Mouse (Mus musculus): ENCODE data around the gene Noxred1. TPM values are rescaled to one million over a fixed set of nuclear protein-coding genes. Genes with fewer than 3 reads are reported as not detected.

Noxred1 gene
- polyA plus RNA-seq, 1 experiment: 0.13 TPM

GRCm38 (mm10) chr12:87265444-87265843, 26.9 kb upstream of the Noxred1 start:
- Histone ChIP-seq H3K36me3 (ENCODE audit: control insufficient read depth, insufficient read depth) (peaks cover 36% of the 10 kb centered on the region), H3K27me3 (ENCODE audit: control insufficient read depth, insufficient read depth, insufficient read length) (no peaks in the 10 kb centered on the region), H3K79me2 (ENCODE audit: control insufficient read depth, insufficient read depth) (peaks cover 47% of the 10 kb centered on the region), H3ac (ENCODE audit: control insufficient read depth, insufficient read length) (peak overlapping the region; percentile 93), H3K4me3 (peak overlapping the region; percentile 80), H3K4me2 (ENCODE audit: low read depth) (peak overlapping the region; percentile 80)
- TF ChIP-seq CEBPB (IDR thresholded peaks at IDR 0.05; ENCODE audit: insufficient read depth, poor library complexity, severe bottlenecking) (no peak), TCF3 (IDR thresholded peaks at IDR 0.05; ENCODE audit: insufficient read length, low read depth) (no peak), POLR2A (IDR thresholded peaks at IDR 0.05; ENCODE audit: insufficient read length, low read depth) (no peak), SRF (IDR thresholded peaks at IDR 0.05; ENCODE audit: control insufficient read depth, insufficient read length, low read depth) (no peak), POLR2AphosphoS2 (IDR thresholded peaks at IDR 0.05; ENCODE audit: insufficient read length, low read depth) (no peak), TCF12 (IDR thresholded peaks at IDR 0.05; ENCODE audit: insufficient read depth, poor library complexity, severe bottlenecking) (no peak), E2F4 (IDR thresholded peaks at IDR 0.05; ENCODE audit: insufficient read depth) (no peak), USF1 (IDR thresholded peaks at IDR 0.05; ENCODE audit: low read depth) (no peak), MYOG (IDR thresholded peaks at IDR 0.05; ENCODE audit: control insufficient read depth in 1 of 3, insufficient read depth in 1 of 3, insufficient read length in 2 of 3, low read depth in 2 of 3) (no peak), MAX (IDR thresholded peaks at IDR 0.05; ENCODE audit: low read depth) (no peak), MYOD1 (IDR thresholded peaks at IDR 0.05; ENCODE audit: control insufficient read depth in 1 of 3, insufficient read length in 2 of 3, low read depth in 2 of 3) (no peak), REST (IDR thresholded peaks at IDR 0.05; ENCODE audit: insufficient read depth, insufficient read length) (no peak)

DNA sequence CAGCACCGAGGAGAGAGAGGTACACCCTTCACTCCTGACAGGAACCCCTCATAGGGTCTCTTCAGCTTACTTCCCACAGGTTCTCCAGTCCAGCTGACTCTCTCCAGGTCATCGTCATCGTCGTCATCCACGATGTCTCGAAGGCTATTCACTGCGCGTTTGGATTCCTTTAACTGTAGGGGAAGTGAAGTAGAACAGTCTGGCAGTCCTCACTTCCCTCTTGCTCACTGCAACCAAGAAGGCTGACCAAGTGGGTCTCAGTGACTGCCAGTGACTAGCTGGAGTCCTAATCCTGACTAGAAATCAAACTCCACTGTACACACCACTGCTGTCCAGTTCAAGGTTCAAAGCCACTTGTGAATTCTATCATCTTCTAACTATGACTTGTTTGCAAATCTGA, 22.0 kb upstream of the Noxred1 start:
- peaks cover 37% of the 10 kb centered on the region for H3K36me3 ChIP-seq (ENCODE audit: control insufficient read depth, insufficient read depth)
- H3K4me3 ChIP-seq: no peak overlapping the region
- H3K79me2 ChIP-seq (ENCODE audit: control insufficient read depth, insufficient read depth): peaks cover 20% of the 10 kb centered on the region
- no peaks in the 10 kb centered on the region for H3K27me3 ChIP-seq (ENCODE audit: control insufficient read depth, insufficient read depth, insufficient read length)
- H3K4me2 ChIP-seq (ENCODE audit: low read depth): no peak overlapping the region
- H3ac ChIP-seq (ENCODE audit: control insufficient read depth, insufficient read length): no peak overlapping the region
- TF ChIP-seq TCF12 (IDR thresholded peaks at IDR 0.05; ENCODE audit: insufficient read depth, poor library complexity, severe bottlenecking) (no peak), E2F4 (IDR thresholded peaks at IDR 0.05; ENCODE audit: insufficient read depth) (no peak), POLR2AphosphoS2 (IDR thresholded peaks at IDR 0.05; ENCODE audit: insufficient read length, low read depth) (no peak)

DNA sequence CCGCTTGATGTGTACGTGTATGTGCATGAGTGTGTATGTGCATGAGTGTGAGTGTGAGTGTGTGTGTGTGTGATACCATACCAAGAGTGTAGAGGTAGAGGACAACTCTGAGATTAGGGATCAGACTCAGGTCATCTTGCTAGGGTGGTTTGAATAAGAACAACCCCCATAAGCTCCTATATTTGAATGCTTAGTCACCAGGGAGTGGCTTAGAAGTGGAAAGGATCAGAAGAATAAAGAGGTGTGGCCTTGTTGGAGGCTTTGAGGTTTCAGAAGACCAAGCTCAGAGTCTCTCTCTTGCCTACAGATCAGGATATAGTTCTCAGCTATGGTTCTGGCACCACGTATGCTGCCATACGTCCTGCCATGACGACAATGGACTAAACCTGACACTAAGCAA, 18.1 kb upstream of the Noxred1 start:
- TF ChIP-seq E2F4 (IDR thresholded peaks at IDR 0.05; ENCODE audit: insufficient read depth) (no peak), CEBPB (IDR thresholded peaks at IDR 0.05; ENCODE audit: insufficient read depth, poor library complexity, severe bottlenecking) (no peak), TCF3 (IDR thresholded peaks at IDR 0.05; ENCODE audit: insufficient read length, low read depth) (no peak), MYOD1 (IDR thresholded peaks at IDR 0.05; ENCODE audit: control insufficient read depth in 1 of 3, insufficient read length in 2 of 3, low read depth in 2 of 3) (no peak), MAX (IDR thresholded peaks at IDR 0.05; ENCODE audit: low read depth) (no peak), POLR2AphosphoS2 (IDR thresholded peaks at IDR 0.05; ENCODE audit: insufficient read length, low read depth) (no peak), MYOG (IDR thresholded peaks at IDR 0.05; ENCODE audit: control insufficient read depth in 1 of 3, insufficient read depth in 1 of 3, insufficient read length in 2 of 3, low read depth in 2 of 3) (no peak), SRF (IDR thresholded peaks at IDR 0.05; ENCODE audit: control insufficient read depth, insufficient read length, low read depth) (no peak)
- H3K27me3 ChIP-seq (ENCODE audit: control insufficient read depth, insufficient read depth, insufficient read length): no peaks in the 10 kb centered on the region
- H3K36me3 ChIP-seq (ENCODE audit: control insufficient read depth, insufficient read depth): peaks cover 47% of the 10 kb centered on the region
- no peak overlapping the region for H3K4me3 ChIP-seq
- H3ac ChIP-seq (ENCODE audit: control insufficient read depth, insufficient read length): no peak overlapping the region
- no peaks in the 10 kb centered on the region for H3K79me2 ChIP-seq (ENCODE audit: control insufficient read depth, insufficient read depth)
- H3K4me2 ChIP-seq (ENCODE audit: low read depth): no peak overlapping the region

DNA sequence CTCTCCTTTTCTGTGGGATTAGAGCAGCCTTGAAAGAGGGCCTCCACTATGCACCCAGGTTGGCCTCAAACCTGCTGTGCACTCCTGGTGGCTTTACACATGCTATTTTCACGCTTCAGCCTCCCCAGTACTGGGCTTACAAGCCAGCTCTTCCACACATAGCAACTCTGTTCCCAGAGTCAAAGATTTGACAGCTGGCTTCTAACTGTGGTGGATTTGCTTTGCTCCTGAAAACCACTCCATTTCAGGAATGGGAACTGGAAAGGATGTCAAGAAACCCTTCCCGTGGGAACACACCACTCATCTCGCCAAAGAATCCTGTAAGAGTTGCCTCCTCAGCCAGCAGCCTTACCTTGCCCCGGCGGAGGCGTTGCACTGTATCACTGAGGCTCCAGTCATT, 15.3 kb upstream of the Noxred1 start:
- Histone ChIP-seq H3K79me2 (ENCODE audit: control insufficient read depth, insufficient read depth) (no peaks in the 10 kb centered on the region), H3K4me3 (no peak overlapping the region), H3K36me3 (ENCODE audit: control insufficient read depth, insufficient read depth) (peaks cover 57% of the 10 kb centered on the region), H3K27me3 (ENCODE audit: control insufficient read depth, insufficient read depth, insufficient read length) (no peaks in the 10 kb centered on the region), H3ac (ENCODE audit: control insufficient read depth, insufficient read length) (no peak overlapping the region), H3K4me2 (ENCODE audit: low read depth) (no peak overlapping the region)
- TF ChIP-seq POLR2A (IDR thresholded peaks at IDR 0.05; ENCODE audit: insufficient read length, low read depth) (no peak), E2F4 (IDR thresholded peaks at IDR 0.05; ENCODE audit: insufficient read depth) (no peak), CEBPB (IDR thresholded peaks at IDR 0.05; ENCODE audit: insufficient read depth, poor library complexity, severe bottlenecking) (no peak), REST (IDR thresholded peaks at IDR 0.05; ENCODE audit: insufficient read depth, insufficient read length) (no peak), USF1 (IDR thresholded peaks at IDR 0.05; ENCODE audit: low read depth) (no peak), POLR2AphosphoS2 (IDR thresholded peaks at IDR 0.05; ENCODE audit: insufficient read length, low read depth) (no peak), SRF (IDR thresholded peaks at IDR 0.05; ENCODE audit: control insufficient read depth, insufficient read length, low read depth) (no peak), MYOD1 (IDR thresholded peaks at IDR 0.05; ENCODE audit: control insufficient read depth in 1 of 3, insufficient read length in 2 of 3, low read depth in 2 of 3) (no peak), TCF12 (IDR thresholded peaks at IDR 0.05; ENCODE audit: insufficient read depth, poor library complexity, severe bottlenecking) (no peak), MAX (IDR thresholded peaks at IDR 0.05; ENCODE audit: low read depth) (no peak), MYOG (IDR thresholded peaks at IDR 0.05; ENCODE audit: control insufficient read depth in 1 of 3, insufficient read depth in 1 of 3, insufficient read length in 2 of 3, low read depth in 2 of 3) (no peak), TCF3 (IDR thresholded peaks at IDR 0.05; ENCODE audit: insufficient read length, low read depth) (no peak)

- peaks cover 60% of the 10 kb centered on the region for H3K36me3 ChIP-seq (ENCODE audit: control insufficient read depth, insufficient read depth)
- no peak overlapping the region for H3ac ChIP-seq (ENCODE audit: control insufficient read depth, insufficient read length)
- no peaks in the 10 kb centered on the region for H3K27me3 ChIP-seq (ENCODE audit: control insufficient read depth, insufficient read depth, insufficient read length)
- no peak overlapping the region for H3K4me2 ChIP-seq (ENCODE audit: low read depth)
- no peaks in the 10 kb centered on the region for H3K79me2 ChIP-seq (ENCODE audit: control insufficient read depth, insufficient read depth)
- TF ChIP-seq USF1 (IDR thresholded peaks at IDR 0.05; ENCODE audit: low read depth): no peak
- TF ChIP-seq MAX (IDR thresholded peaks at IDR 0.05; ENCODE audit: low read depth): no peak
- no peak for TF ChIP-seq POLR2A (IDR thresholded peaks at IDR 0.05; ENCODE audit: insufficient read length, low read depth)
- TF ChIP-seq E2F4 (IDR thresholded peaks at IDR 0.05; ENCODE audit: insufficient read depth): no peak
- H3K4me3 ChIP-seq: no peak overlapping the region
Observed at GRCm38 (mm10) chr12:87250161-87250560, 11.6 kb upstream of the Noxred1 start.
